Mouse (Mus musculus) intestine, embryonic 14.5 days (tissue): ENCODE results near the gene Gm17428. TPM values are rescaled to one million over a fixed set of nuclear protein-coding genes. Genes with fewer than 3 reads are reported as not detected.

Experiments
- ATAC-seq: fragments of 200-750 bp; cut with Nextera tagmentation; replicated peaks from 2 replicates; pipeline ENCODE4 v1.8.0; 2017; ENCODE audit warnings: low read depth, moderate number of reproducible peaks, moderate TSS enrichment, moderate library complexity; ENCODE audit not compliant: low FRiP score, low TSS enrichment
- DNase-seq: peaks from one replicate; pipeline ENCODE4 v3.0.0-alpha.2; 2018; ENCODE audit warnings: low spot score
- H3K27ac ChIP-seq: fragments of 300-500 bp; sonication (generic); 2 replicates; pipeline ENCODE4 v1.5.1; 2014; ENCODE audit warnings: low read depth, mild to moderate bottlenecking, control low read depth
- H3K27me3 ChIP-seq: fragments of 300-500 bp; sonication (generic); replicated peaks from 2 replicates; pipeline ENCODE4 v1.6.1; 2014; ENCODE audit warnings: low read length, control low read depth; ENCODE audit not compliant: control insufficient read depth, insufficient read depth
- H3K36me3 ChIP-seq: fragments of 300-500 bp; sonication (generic); 2 replicates; pipeline ENCODE4 v1.6.1; 2014; ENCODE audit warnings: low read length, control low read depth; ENCODE audit not compliant: control insufficient read depth, insufficient read depth
- H3K4me1 ChIP-seq: fragments of 300-500 bp; sonication (generic); replicated peaks from 2 replicates; pipeline ENCODE4 v1.6.1; 2014; ENCODE audit warnings: low read length, control low read depth, mixed read lengths; ENCODE audit not compliant: control insufficient read depth, insufficient read depth
- H3K4me2 ChIP-seq: fragments of 300-500 bp; sonication (generic); 2 replicates; pipeline ENCODE4 v1.6.1; 2014; ENCODE audit warnings: low read length
- H3K4me3 ChIP-seq: fragments of 300-500 bp; sonication (generic); 2 replicates; pipeline ENCODE4 v1.5.1; 2014; ENCODE audit warnings: low read depth, low read length, control low read depth, mixed read lengths
- H3K9ac ChIP-seq: fragments of 300-500 bp; sonication (generic); 2 replicates; pipeline ENCODE4 v1.6.1; 2014; ENCODE audit warnings: mild to moderate bottlenecking, low read length
- H3K9me3 ChIP-seq: fragments of 300-500 bp; sonication (generic); 2 replicates; pipeline ENCODE4 v1.6.1; 2016; ENCODE audit warnings: low read length, control low read depth; ENCODE audit not compliant: control insufficient read depth
- WGBS: fragments of 180-500 bp; shearing (Covaris S2); extraction: QIAGEN DNeasy Blood & Tissue Kit; methylation state at CpG from one replicate; pipeline ENCODE4 v1.1.7; 2014; 5-methylcytosine and 5-hydroxymethylcytosine counted together
- polyA plus RNA-seq: library from polyadenylated mRNA; unstranded; fragments of >200 nt; fragmentation: Nextera tagmentation; extraction: Ambion mirVana; gene quantifications from 2 replicates; pipeline ENCODE4 v1.2.1, GENCODE M21; 2014

Gene Gm17428
- polyA plus RNA-seq, 1 experiment from 2014 or later = not detected

- WGBS = 76% methylated on average over 15 of the region's 15 CpGs
- no peak overlapping the region for H3K4me3 ChIP-seq
- H3K4me1 ChIP-seq = peaks cover 5% of the 10 kb centered on the region; the same call in 1 of the 2 replicates
- H3K4me2 ChIP-seq = no peak overlapping the region
- H3K27ac ChIP-seq = no peak overlapping the region
- ATAC-seq (no peak), DNase-seq (no peak)
- no peak overlapping the region for H3K9ac ChIP-seq
- no peaks in the 10 kb centered on the region for H3K36me3 ChIP-seq
- H3K27me3 ChIP-seq = no peaks in the 10 kb centered on the region
- no peaks in the 10 kb centered on the region for H3K9me3 ChIP-seq
Measured at GRCm38 (mm10) chr14:54938431-54939219, 38.1 kb upstream of the Gm17428 start.

DNA sequence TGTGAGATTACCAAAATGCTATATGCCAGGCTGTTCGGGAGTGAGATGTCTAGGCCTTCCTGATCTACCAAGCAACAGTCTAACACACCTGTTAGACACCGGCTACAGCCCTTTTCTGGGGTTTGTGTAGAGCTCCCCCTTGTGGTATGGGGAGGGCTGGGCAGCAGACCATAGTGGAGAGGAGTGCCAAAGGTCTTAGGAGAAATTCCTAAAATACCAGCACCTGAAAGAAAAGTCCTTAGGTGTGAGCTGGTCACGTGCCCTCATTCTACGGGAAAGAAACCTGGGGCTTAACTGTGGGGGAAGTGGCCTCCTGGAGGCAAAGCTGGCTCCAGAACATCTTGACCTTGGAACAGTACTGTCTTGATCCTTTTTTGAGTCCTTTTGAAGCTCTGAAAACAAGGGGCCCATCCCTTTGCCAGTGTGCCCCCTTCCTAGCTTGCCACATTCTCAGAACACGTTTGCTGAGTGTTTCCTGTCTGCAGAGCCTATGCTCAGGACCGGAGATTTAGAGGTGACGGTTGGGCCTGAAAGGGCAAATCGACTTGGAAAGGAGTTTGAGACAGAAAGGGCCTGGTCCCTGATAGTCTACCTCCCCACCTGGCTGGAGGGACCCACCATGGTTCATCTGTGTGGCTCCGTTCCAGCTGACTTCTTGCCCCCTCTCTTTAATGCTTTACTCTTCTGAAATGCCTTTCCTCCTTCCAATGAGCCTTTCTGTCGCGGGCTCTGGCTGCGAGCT is 37.1 kb upstream of the Gm17428 start:
- peaks cover 5% of the 10 kb centered on the region; the same call in 1 of the 2 replicates for H3K4me1 ChIP-seq

DNA sequence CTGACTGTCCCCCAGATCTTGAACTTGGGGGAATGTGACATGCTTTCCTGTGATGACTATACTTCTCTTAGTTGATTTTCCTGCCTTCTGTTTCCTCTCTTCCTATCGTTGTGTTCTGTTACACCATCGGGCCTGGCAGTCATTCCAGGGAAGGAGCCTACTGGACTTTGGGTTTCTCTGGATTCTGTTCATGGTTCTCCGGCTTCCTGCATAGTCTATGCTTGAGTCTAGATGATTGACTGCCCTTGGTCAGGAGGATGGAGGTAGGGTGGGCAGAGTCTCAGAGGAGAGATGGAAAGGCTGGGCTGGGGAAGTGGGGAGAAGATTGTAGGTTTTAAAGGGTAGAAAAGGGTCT is 36.6 kb upstream of the Gm17428 start:
- no peak for DNase-seq
- Histone ChIP-seq H3K27ac (no peak overlapping the region), H3K4me2 (no peak overlapping the region), H3K9ac (no peak overlapping the region), H3K9me3 (no peaks in the 10 kb centered on the region), H3K4me1 (peaks cover 5% of the 10 kb centered on the region; the same call in 1 of the 2 replicates), H3K36me3 (no peaks in the 10 kb centered on the region), H3K4me3 (no peak overlapping the region), H3K27me3 (no peaks in the 10 kb centered on the region)
- ATAC-seq = no peak
- 80% methylated on average over 3 of the region's 3 CpGs for WGBS

More for the DNA sequence above, 37.1 kb upstream of the Gm17428 start:
- no peak overlapping the region for H3K9ac ChIP-seq
- 58% methylated on average over 12 of the region's 12 CpGs for WGBS
- DNase-seq (peak; percentile 78), ATAC-seq (peak; percentile 54; the same call in 1 of the 2 replicates)
- H3K9me3 ChIP-seq = no peaks in the 10 kb centered on the region
- H3K4me2 ChIP-seq = no peak overlapping the region
- no peak overlapping the region for H3K4me3 ChIP-seq
- no peak overlapping the region for H3K27ac ChIP-seq
- no peaks in the 10 kb centered on the region for H3K36me3 ChIP-seq
- H3K27me3 ChIP-seq = no peaks in the 10 kb centered on the region

DNA sequence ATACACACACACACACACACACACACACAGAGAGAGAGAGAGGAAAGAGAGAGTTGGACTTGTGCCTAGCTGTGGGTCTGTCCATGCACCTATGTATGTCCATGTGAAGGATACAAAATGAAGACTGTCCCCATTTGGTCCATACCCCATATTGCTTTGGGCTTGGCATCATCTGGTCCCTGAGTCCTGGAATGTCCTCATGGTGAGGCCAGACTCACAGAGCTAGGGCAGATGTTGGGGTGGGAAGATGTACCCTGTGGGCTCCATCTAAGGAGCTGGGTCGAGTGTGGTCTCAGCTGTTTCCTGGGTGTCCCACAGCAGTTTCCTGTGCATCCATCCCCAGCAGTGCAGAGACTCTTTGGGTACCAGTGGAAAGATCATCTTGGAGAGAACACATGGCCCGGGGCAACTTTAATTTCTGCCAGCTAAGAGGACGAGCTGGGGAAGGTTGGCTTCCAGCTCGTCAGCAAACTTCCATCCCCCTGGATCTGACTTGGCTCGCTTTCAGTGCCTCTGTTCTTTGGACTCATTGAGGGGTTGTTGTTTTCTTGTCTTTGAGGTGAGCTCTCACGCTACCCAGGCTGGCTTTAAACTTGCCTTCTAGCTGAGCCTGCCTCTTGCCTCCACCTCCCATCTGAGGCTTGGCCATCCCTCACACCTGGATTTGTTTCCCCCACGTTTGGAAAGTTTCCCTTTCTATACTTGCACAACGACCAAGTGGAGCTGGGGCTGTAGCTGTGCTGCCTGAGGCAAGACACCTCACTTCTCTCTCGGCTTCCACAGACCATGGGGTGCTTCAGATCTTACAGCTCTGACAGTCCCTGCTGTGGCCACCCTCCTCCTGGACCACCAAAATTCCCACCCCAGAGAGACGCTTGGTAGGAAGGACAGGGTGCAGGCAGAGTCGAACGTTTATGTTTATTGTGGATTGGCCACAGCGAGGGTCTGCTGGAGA is 35.4 kb upstream of the Gm17428 start:
- no peak for DNase-seq
- Histone ChIP-seq H3K27ac (no peak overlapping the region), H3K36me3 (no peaks in the 10 kb centered on the region), H3K9ac (no peak overlapping the region), H3K4me3 (no peak overlapping the region), H3K27me3 (no peaks in the 10 kb centered on the region), H3K9me3 (no peaks in the 10 kb centered on the region), H3K4me1 (peaks cover 4% of the 10 kb centered on the region; the same call in 1 of the 2 replicates), H3K4me2 (no peak overlapping the region)
- ATAC-seq = no peak
- 60% methylated on average over 13 of the region's 13 CpGs for WGBS

DNA sequence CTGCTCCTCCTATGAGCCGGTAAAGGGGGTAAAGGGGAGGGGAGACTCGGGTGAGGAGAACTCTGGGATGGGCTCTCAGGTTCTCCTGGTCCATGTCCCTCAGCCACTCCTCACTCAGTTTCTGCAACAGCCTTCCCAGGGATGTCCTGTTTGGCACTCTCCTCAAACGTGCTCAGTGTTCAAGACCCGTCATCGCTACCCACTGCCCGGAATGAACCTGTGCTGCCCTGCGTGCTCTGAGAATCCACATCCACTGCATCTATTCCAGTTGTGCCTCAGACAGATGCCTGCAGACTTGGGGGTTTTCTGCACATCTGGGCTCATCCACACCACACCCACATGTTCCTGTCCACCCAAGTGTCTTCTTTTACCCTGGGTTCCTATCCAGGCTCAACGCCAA is 34.3 kb upstream of the Gm17428 start:
- Histone ChIP-seq H3K9ac (no peak overlapping the region), H3K36me3 (no peaks in the 10 kb centered on the region), H3K9me3 (no peaks in the 10 kb centered on the region), H3K27ac (no peak overlapping the region), H3K27me3 (no peaks in the 10 kb centered on the region), H3K4me3 (no peak overlapping the region), H3K4me1 (no peaks in the 10 kb centered on the region), H3K4me2 (no peak overlapping the region)
- ATAC-seq (no peak), DNase-seq (no peak)
- 85% methylated on average over 8 of the region's 8 CpGs for WGBS

- no peaks in the 10 kb centered on the region for H3K27me3 ChIP-seq
- H3K36me3 ChIP-seq = no peaks in the 10 kb centered on the region
- H3K4me3 ChIP-seq = no peak overlapping the region
- H3K4me2 ChIP-seq = no peak overlapping the region
- no peak overlapping the region for H3K9ac ChIP-seq
- WGBS = 94% methylated on average over 7 of the region's 7 CpGs
- no peak overlapping the region for H3K27ac ChIP-seq
- ATAC-seq = no peak
- H3K4me1 ChIP-seq = no peaks in the 10 kb centered on the region
- H3K9me3 ChIP-seq = no peaks in the 10 kb centered on the region
- no peak for DNase-seq
Measured at GRCm38 (mm10) chr14:54943971-54944370, 32.8 kb upstream of the Gm17428 start.

DNA sequence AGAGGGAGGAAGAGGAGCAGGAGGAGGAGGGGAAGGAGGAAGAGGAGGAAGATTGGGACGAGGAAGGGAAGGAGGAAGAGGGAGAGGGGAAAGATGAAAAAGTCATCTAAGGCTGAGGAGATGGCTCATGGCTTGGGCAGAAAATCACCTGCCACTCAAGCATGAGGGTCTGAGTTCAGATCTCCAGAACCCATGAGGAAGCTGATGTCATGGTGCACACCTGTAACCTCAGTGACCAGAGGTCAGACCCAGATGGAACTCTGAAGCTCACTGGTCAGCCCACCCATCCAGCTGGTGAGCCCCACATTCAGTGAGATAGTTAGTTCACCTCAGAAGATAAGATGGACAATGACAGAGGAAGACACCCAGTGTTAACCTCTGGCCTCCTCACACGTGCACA is 31.8 kb upstream of the Gm17428 start:
- ATAC-seq (no peak), DNase-seq (no peak)
- Histone ChIP-seq H3K9ac (no peak overlapping the region), H3K27ac (no peak overlapping the region), H3K4me1 (no peaks in the 10 kb centered on the region), H3K4me3 (no peak overlapping the region), H3K36me3 (no peaks in the 10 kb centered on the region), H3K4me2 (no peak overlapping the region), H3K9me3 (no peaks in the 10 kb centered on the region), H3K27me3 (no peaks in the 10 kb centered on the region)
- 67% methylated on average over 2 of the region's 2 CpGs for WGBS

GRCm38 (mm10) chr14:54945975-54946704 is 30.6 kb upstream of the Gm17428 start:
- 73% methylated on average over 19 of the region's 19 CpGs for WGBS
- ATAC-seq = no peak

More at GRCm38 (mm10) chr14:54945975-54946704, 30.6 kb upstream of the Gm17428 start:
- no peak overlapping the region for H3K4me2 ChIP-seq
- H3K27ac ChIP-seq = no peak overlapping the region
- no peaks in the 10 kb centered on the region for H3K4me1 ChIP-seq
- H3K27me3 ChIP-seq = no peaks in the 10 kb centered on the region
- H3K9ac ChIP-seq = no peak overlapping the region
- H3K36me3 ChIP-seq = no peaks in the 10 kb centered on the region
- H3K4me3 ChIP-seq = no peak overlapping the region
- H3K9me3 ChIP-seq = no peaks in the 10 kb centered on the region
- DNase-seq = no peak
